Mouse (Mus musculus): ENCODE data around the gene Tomm40l. TPM values are rescaled to one million over a fixed set of nuclear protein-coding genes. Genes with fewer than 3 reads are reported as not detected.

Gene Tomm40l
- polyA plus RNA-seq, 1 experiment, result 85.5 TPM

GRCm38 (mm10) chr1:171193911-171194830 is 28.1 kb downstream of the Tomm40l start:
- Histone ChIP-seq H3K4me3 (replicated peaks; ENCODE audit: insufficient read depth, low read depth, low read length) (no peak overlapping the region), H3K27me3 (ENCODE audit: control insufficient read depth, insufficient read depth, low read length) (no peaks in the 10 kb centered on the region; the same call in 1 of the 2 replicates), H3K4me1 (ENCODE audit: control insufficient read depth, insufficient read depth, low read length) (no peaks in the 10 kb centered on the region; the same call in 1 of the 2 replicates), H3K27ac (ENCODE audit: insufficient read depth, low read length) (no peak overlapping the region)
- DNase-seq, result no peak
- 44% methylated on average over 11 of the region's 11 CpGs for WGBS
- no peak for TF ChIP-seq POLR2A (IDR thresholded peaks at IDR 0.05; ENCODE audit: borderline replicate concordance, insufficient read depth, low read length)
- no peak for TF ChIP-seq CTCF (IDR thresholded peaks at IDR 0.05; ENCODE audit: borderline replicate concordance, insufficient read depth, low read depth, low read length)

DNA sequence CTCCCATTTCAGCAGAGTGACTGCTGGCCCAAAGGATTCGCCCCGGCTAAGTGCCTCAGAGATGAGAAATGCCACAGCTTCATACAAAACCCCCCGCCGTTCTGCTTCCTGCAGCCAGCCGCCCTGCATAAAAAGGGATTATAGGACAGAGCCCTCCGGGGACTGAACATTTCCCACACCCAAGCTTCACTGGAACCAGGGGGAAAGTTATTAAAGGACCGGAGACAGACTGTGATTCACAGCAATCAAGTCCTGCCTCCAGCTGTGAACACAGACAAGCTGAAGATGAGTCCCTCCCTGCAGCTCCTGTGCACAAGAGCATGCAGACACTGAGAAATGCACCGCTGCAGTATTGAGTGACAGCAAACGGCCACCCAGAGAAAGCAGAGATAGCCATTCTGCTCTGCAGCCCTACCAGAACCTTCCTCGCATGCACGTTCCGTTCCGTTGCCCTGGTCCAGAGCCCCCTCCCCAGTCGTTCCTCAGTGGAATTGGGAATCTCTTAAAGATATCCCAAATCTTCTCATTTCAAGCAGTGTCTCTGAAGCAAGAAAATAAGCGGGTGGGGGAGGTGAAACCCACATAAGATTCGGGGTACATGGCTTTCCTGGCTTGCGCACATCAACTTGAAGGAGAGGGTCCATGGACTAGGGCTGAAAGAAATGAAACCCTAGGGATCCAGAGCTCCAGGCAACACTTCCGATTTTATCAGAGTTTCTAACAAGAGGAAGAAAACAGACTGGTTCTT is 29.0 kb downstream of the Tomm40l start:
- no peak overlapping the region for H3K27ac ChIP-seq (ENCODE audit: insufficient read depth, low read length)
- DNase-seq, result no peak
- no peaks in the 10 kb centered on the region; the same call in 1 of the 2 replicates for H3K27me3 ChIP-seq (ENCODE audit: control insufficient read depth, insufficient read depth, low read length)
- WGBS, result 5% methylated on average over 18 of the region's 18 CpGs
- no peak overlapping the region for H3K4me3 ChIP-seq (replicated peaks; ENCODE audit: insufficient read depth, low read depth, low read length)
- TF ChIP-seq POLR2A (IDR thresholded peaks at IDR 0.05; ENCODE audit: borderline replicate concordance, insufficient read depth, low read length) (no peak), CTCF (IDR thresholded peaks at IDR 0.05; ENCODE audit: borderline replicate concordance, insufficient read depth, low read depth, low read length) (no peak)
- H3K4me1 ChIP-seq (ENCODE audit: control insufficient read depth, insufficient read depth, low read length), result no peaks in the 10 kb centered on the region; the same call in 1 of the 2 replicates

GRCm38 (mm10) chr1:171192283-171192682 is 30.0 kb downstream of the Tomm40l start:
- TF ChIP-seq POLR2A (IDR thresholded peaks at IDR 0.05; ENCODE audit: borderline replicate concordance, insufficient read depth, low read length) (no peak), CTCF (IDR thresholded peaks at IDR 0.05; ENCODE audit: borderline replicate concordance, insufficient read depth, low read depth, low read length) (no peak)
- no peaks in the 10 kb centered on the region; the same call in 1 of the 2 replicates for H3K4me1 ChIP-seq (ENCODE audit: control insufficient read depth, insufficient read depth, low read length)
- no peak for DNase-seq
- H3K27me3 ChIP-seq (ENCODE audit: control insufficient read depth, insufficient read depth, low read length), result no peaks in the 10 kb centered on the region; the same call in 1 of the 2 replicates
- 63% methylated on average over 10 of the region's 10 CpGs for WGBS
- no peak overlapping the region for H3K4me3 ChIP-seq (replicated peaks; ENCODE audit: insufficient read depth, low read depth, low read length)
- H3K27ac ChIP-seq (ENCODE audit: insufficient read depth, low read length), result no peak overlapping the region

GRCm38 (mm10) chr1:171190832-171191231 is 31.5 kb downstream of the Tomm40l start:
- Histone ChIP-seq H3K27ac (ENCODE audit: insufficient read depth, low read length) (no peak overlapping the region), H3K4me3 (replicated peaks; ENCODE audit: insufficient read depth, low read depth, low read length) (no peak overlapping the region), H3K27me3 (ENCODE audit: control insufficient read depth, insufficient read depth, low read length) (no peaks in the 10 kb centered on the region; the same call in 1 of the 2 replicates), H3K4me1 (ENCODE audit: control insufficient read depth, insufficient read depth, low read length) (no peaks in the 10 kb centered on the region; the same call in 1 of the 2 replicates)
- DNase-seq, result no peak
- no peak for TF ChIP-seq CTCF (IDR thresholded peaks at IDR 0.05; ENCODE audit: borderline replicate concordance, insufficient read depth, low read depth, low read length)
- no peak for TF ChIP-seq POLR2A (IDR thresholded peaks at IDR 0.05; ENCODE audit: borderline replicate concordance, insufficient read depth, low read length)
- WGBS, result 94% methylated on average over 9 of the region's 9 CpGs

DNA sequence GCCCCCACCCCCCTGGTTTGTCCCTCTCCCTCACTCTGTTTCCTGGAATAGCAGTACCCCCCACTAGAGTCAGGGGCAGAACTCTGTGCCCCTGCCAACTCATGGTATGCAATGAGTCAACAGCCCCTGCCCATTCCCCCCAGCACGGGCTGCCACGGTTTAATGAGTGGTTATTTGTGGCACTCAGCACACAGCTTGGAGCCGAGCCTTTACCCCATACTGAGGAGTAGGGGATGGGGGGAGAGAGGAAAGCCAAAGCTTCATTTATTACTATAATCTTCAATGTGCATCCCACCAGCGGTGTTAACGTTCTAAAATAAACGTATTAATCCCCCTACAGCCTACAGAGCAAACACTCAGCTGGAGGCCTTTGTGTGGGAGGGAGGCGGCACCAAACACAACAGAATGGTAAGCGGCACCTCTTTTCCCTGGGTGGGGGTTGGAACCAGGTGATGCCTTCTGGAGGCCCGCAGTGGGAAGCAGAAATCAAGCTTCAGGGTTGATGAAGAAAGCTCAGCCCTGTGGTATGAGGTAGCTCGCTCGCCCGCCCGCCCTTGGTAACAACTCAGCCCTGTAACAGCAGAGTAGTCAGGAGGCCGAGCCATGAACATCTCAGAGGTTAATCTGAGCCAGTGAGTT is 32.7 kb downstream of the Tomm40l start:
- DNase-seq, result no peak
- Histone ChIP-seq H3K27ac (ENCODE audit: insufficient read depth, low read length) (no peak overlapping the region), H3K27me3 (ENCODE audit: control insufficient read depth, insufficient read depth, low read length) (no peaks in the 10 kb centered on the region; the same call in 1 of the 2 replicates), H3K4me3 (replicated peaks; ENCODE audit: insufficient read depth, low read depth, low read length) (no peak overlapping the region), H3K4me1 (ENCODE audit: control insufficient read depth, insufficient read depth, low read length) (no peaks in the 10 kb centered on the region; the same call in 1 of the 2 replicates)
- WGBS, result 38% methylated on average over 14 of the region's 14 CpGs
- TF ChIP-seq CTCF (IDR thresholded peaks at IDR 0.05; ENCODE audit: borderline replicate concordance, insufficient read depth, low read depth, low read length) (no peak), POLR2A (IDR thresholded peaks at IDR 0.05; ENCODE audit: borderline replicate concordance, insufficient read depth, low read length) (no peak)

GRCm38 (mm10) chr1:171189046-171189445 is 33.3 kb downstream of the Tomm40l start:
- 19% methylated on average over 8 of the region's 8 CpGs for WGBS

More at GRCm38 (mm10) chr1:171189046-171189445, 33.3 kb downstream of the Tomm40l start:
- Histone ChIP-seq H3K4me3 (replicated peaks; ENCODE audit: insufficient read depth, low read depth, low read length) (no peak overlapping the region), H3K27me3 (ENCODE audit: control insufficient read depth, insufficient read depth, low read length) (no peaks in the 10 kb centered on the region; the same call in 1 of the 2 replicates), H3K27ac (ENCODE audit: insufficient read depth, low read length) (no peak overlapping the region), H3K4me1 (ENCODE audit: control insufficient read depth, insufficient read depth, low read length) (no peaks in the 10 kb centered on the region; the same call in 1 of the 2 replicates)
- TF ChIP-seq CTCF (IDR thresholded peaks at IDR 0.05; ENCODE audit: borderline replicate concordance, insufficient read depth, low read depth, low read length) (no peak), POLR2A (IDR thresholded peaks at IDR 0.05; ENCODE audit: borderline replicate concordance, insufficient read depth, low read length) (no peak)
- no peak for DNase-seq
